Mouse (Mus musculus) CD4-positive, CD25-positive, alpha-beta regulatory T cell, adult 2 months (primary cell): ENCODE measurements around the gene Borcs8.

Experiments used
- DNase-seq: peaks from one replicate; pipeline ENCODE4 v3.0.0-alpha.2; 2012; ENCODE audit warnings: low read depth, low spot score

The Borcs8 gene

GRCm38 (mm10) chr8:70134086-70134485, 5.2 kb upstream of the Borcs8 start:
- DNase-seq: no peak

GRCm38 (mm10) chr8:70134931-70135330, 4.4 kb upstream of the Borcs8 start:
- no peak for DNase-seq

DNA sequence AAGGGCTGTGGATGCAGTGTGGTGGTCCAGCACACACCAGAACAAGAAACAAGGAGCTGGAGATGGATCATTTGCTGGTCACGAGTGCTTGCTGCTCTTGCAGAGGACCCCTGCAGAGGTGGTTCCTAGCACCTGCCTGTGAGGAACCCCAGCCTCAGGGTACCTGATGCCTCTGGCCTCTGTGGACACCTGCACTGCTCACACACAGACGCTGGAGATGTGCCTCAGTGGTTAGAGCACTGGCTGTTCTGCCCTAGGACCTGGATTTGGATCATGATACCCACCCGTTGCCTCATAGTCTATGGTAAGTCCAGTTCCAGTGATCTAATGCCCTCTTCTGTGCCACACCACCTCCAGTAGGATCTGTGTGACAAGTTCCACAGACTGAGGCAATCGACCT, 2.7 kb upstream of the Borcs8 start:
- no peak for DNase-seq

- DNase-seq: no peak
Measured at GRCm38 (mm10) chr8:70137890-70138289, 1.4 kb upstream of the Borcs8 start.

DNA sequence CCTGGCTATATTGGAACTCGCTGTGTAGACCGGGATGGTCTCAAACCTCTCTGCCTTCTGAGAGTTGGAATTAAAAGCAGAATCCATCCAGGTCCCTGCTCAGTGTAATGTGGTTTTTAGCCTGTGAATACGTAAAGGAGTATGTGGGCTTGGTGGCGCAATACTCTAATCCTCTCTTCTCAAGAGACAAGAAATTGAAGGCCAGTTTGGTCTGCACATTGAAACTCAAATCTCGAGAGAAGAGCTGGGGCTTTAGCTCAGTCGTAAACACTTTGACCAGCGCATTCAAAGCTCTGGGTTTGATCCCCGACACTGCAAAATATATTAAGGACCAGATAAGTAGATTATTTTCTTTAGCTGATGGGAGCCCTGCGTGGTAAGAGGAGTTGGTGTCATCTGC, 682 bp downstream of the Borcs8 start:
- DNase-seq: no peak

DNA sequence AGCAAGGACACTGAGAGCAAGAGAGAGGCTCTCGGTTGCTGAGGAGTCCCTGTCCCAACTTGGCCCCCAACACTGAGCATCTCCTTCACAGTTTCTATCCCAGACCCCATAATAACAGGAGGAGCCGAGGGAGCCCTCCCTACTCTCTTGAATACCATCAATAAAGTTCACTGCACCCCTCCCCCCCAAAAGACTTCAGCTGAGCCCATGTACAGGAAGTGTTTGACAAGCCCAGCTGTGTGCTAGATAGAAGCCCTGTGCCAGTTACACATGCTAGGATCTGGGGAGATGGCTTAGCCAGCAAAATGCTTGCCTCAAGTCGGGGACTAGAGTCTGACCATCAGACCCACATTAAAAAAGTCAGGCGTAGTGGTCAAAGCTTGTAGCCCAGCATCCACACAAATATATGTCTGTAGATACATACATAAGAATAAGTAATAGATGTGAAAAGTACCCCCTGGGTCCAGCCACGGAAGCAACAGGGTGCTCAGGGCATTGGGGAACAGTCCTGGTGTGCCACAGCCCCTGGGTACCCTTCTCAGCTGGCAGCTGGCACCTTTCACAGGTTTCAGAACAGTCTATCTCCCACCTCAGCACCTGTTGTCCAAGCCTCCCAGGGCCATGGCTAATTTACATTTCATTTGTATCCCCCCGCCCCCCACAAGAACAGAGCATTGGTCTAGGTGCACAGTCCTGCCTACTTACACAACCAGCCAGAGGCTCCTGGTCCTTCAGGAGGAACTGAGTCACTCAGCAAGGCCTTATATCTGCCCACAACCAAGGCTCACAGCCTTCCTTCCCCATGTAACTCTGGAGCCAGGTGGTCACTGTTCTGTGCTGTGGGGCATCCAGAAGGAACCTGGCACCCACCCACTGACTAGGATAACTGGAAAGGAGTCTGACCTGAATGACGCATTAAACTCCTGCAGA, 8.6 kb downstream of the Borcs8 start:
- DNase-seq: no peak

DNA sequence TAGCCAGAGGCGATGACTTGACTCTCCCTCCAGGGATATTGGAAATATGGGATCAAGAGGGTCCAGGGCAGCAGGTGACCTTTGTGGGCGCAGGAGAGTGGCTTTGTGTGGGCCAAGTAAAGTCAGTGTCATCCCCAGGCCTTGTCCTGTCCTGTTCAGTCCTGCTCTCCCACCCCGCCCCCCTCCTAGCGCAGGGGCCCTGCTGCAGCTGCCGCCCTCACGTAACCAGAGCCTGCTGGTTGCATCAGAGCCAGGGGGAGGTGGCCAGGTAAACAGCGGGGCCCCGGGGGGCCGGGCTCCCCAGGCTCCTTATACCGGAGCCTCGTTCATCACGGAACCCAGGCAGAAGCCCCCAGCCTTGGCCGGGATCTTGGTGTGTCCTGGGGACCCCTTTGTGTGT, 10.9 kb downstream of the Borcs8 start:
- no peak for DNase-seq

GRCm38 (mm10) chr8:70152537-70153257, 13.4 kb downstream of the Borcs8 start:
- peak; percentile 79 for DNase-seq

DNA sequence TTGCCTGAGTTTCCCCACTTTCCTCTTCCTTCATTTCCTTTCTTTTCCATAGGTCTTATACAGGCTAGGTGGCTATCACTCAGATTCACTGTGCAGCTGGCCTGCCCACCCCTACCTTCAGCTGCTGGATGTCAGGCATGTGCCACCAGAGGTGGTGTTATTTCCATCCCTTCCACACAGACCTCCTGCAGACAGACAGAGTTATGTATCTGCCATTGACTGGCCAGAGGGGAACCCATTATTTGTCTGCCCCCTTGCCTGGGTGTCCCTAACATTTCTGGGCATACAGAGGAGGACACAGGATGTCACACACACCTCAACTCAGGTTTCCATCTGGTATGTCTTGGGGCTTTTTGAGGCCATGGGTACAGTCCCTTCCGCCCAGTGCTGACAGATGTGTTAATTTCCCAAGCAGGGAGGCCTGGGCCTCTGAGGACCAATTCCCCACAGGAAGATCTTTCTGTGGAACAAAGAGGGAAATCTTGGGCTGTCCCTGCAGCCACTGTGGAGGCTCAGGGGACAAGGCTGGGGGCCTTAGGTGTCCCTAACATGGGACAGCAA, 18.0 kb downstream of the Borcs8 start:
- no peak for DNase-seq

DNA sequence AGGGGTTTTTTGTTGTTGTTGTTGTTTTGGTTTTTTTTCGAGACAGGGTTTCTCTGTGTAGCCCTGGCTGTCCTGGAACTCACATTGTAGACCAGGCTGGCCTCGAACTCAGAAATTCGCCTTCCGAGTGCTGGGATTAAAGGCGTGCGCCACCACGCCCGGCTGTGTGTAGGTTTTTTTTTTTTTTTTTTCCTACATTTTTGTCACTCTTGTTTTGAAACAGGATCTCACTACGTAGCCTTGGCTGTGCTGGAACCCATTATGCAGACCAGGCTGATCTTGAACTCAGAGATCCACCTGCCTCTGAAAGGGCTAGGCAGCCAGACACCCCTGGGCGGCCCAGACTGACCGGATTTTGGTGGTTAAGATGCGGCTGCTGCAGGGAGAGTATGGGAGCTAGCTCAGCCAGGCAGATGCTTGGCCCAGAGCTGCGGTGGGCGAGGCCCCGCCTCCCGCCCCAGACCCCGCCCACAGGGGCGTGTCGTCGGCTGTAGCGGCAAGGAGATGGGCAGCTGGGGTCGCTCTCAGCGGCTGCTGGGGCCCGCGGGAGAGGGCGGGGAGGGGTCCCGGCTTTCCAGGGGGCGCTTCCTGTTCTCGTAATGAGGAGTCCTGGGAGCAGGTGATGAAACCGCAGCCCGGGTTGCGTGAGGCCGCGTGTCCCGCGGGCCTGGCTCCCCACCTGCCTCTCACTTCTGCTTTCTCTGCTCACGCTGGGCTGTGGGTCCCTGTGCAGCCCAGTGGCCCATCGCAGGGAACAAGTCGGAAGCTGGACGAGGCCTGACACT, 19.0 kb downstream of the Borcs8 start:
- DNase-seq: peak; percentile 91

DNA sequence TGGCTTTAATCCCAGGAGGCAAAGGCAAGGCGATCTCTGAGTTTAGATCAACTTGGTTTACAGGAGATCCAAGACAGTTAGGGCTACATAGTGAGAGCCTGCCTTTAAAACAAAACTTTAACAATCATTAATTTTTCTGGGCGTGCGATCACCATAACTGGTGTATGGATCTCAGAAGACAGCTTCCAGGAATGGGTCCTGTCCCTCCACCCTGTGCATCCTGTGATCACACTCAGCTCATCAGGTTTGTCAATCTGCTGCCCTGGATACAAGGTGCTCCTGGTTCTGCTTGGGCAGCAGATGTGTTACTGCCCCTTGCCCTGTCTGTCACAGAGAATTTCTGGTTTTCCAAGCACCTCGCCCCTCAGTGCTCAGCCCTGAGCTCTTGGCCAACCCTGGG, 19.9 kb downstream of the Borcs8 start:
- DNase-seq: no peak

GRCm38 (mm10) chr8:70160015-70160414, 20.7 kb downstream of the Borcs8 start:
- DNase-seq: peak; percentile 58

- DNase-seq: no peak
Measured at GRCm38 (mm10) chr8:70163316-70163715, 24.0 kb downstream of the Borcs8 start.

DNA sequence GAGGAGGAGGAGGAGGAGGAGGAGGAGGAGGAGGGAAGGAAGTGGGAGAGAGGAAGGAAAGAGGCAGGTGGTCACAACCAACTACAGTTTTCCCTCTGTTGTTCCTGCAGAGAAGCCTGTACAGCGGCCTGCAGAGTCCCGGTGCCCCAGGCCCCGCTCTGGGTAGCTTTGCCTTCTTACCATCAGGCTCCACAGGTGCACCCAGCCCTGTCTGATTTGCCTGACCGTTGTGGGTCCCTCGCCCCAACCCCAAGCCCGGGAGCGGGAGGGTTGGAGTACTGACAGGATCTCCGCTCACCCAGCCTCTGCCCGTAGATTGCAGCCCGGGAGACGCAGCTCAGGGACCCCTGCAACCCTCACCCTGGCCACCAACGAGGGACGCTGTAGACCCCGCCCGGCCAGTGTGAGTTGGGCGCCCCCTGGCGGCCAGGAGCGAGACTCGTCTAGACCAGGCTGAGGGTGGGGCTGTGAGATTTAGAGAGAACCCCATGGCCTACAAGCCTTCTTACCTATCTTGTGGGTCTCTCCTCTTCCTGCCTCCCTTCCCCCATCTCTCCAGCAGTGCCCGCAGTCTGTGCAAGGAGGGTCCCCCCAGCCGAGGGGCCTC, 27.3 kb downstream of the Borcs8 start:
- peak; percentile 87 for DNase-seq

DNA sequence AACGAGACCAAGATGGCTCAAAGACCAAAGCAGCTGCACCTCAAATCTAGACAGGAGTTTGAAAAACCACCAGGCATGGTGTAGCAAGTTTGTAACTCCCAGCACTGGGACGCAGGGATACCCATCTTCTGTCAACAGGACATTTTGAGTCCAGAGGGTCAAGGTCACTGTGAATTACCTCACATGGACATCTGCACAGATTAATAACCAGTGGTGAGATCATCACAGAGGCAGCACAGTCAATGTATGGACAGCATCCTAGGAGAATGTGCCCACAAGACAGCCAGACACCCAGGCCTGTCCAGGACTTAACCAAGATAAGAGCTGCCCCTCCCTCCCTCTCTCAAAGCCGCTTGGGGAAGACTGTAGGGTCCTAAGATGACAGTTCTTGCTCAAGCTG, 30.8 kb downstream of the Borcs8 start:
- no peak for DNase-seq

DNA sequence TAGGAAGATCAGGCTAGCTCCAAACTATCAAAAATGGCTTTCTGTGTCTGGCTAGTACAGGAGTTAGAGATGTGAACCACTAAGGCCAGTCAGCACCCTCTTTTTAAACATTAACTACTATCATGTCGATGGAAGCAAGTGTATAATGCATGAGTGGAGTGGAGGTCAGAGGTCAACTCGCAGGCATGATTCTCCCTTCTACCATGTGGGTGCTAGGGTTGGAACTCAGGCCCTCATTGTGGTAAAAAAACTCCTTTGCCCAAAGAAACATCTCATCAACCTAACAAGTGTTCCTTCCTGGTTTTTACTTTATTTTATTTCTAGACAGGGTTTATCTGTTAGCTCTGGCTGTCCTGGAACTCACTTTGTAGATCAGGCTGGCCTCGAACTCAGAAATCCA, 31.4 kb downstream of the Borcs8 start:
- no peak for DNase-seq

- no peak for DNase-seq
Measured at GRCm38 (mm10) chr8:70171240-70171639, 31.9 kb downstream of the Borcs8 start.

DNA sequence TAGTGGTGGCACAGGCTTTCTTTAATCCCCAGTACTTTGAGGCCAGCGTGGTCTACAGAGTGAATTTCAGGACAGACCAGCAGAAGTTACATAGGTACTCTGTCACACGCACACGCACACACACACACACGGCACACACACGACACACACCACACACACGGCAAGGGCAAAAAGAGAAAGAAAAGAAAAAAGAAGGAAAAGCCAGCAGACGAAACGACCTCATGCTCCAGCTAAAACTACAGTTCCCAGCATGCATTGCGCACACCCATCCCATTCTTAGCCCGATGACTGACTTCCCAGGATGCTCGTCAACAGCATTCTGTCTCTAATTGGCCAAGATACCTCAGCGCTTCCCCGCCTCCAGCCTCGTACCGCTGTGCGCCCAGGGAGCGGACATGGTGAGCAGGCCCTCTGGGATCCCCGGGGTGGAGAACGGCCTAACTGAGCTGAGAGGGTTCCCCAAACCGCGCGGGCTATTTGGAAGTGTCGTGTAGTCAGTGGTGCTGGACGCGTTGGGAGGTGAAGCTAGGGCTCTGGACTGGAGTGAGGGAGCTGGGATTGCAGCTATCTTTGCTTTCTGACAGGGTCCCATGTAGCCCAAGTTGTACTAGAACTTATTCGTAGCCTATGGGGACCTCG, 32.9 kb downstream of the Borcs8 start, which contains the start of gene Tmem161a:
Gene Tmem161a, plus strand, starts transcription at position 314 of the 639 bp plus-strand sequence.
- peak; percentile 94 for DNase-seq

DNA sequence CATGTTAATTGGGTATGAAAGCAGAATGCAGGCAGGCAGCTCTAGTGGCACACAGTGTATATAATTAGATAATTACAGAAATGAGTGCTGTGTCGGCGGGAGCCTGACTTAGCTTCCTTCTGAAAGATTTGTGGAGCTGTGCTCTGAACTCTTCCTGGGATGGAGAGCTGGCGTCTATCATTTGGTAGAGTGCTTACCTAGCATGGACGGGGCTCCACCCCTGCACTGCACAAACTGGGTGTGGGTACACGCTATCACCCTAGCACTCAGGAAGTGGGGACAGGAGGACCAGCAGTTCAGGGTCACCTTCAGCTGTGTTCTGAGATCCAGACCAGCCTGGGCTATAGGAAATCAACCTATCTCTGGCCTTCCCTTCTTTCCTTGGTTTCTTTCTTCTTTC, 34.0 kb downstream of the Borcs8 start:
- no peak for DNase-seq

DNA sequence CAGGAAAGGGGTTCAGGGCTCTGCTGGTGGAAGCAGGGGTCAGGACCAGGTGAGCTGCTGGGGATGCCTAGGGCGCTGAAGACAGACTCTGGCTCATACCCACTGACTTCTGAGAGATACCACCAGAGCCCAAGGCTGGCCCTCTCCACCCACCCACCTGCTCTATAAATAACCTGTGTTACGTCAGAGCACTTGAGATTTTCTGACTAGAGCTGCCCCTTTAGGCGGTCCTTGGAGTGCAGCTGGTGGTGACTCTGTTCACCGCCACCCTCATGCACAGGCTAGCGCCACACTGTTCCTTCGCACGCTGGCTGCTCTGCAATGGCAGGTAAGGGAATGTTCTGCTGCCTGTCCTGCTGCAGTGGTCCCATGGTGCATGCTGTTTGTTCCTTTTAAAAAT, 34.8 kb downstream of the Borcs8 start:
- DNase-seq: no peak

DNA sequence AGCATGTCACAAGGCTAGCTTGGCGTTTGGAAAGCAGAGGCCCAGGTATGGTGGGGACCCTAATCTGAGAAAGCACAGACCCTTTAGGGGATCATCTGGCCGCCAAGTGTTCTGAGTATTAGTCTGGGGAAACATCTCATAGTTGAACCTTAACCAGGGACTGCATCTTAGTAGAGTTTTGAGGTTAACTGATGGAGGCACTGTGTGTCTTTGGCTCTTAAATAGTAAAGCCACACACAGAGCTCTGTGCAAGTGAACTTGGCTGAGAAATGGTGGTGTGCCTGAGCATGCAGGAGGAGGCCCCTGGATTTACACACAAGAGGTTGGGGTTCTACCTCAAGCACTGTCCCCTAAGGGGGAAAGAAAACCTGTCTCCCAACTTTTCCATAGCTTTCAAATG, 38.9 kb downstream of the Borcs8 start:
- no peak for DNase-seq
